Mouse (Mus musculus): ENCODE results near the gene B3galt6. TPM values are rescaled to one million over a fixed set of nuclear protein-coding genes. Genes with fewer than 3 reads are reported as not detected.

The B3galt6 gene
- polyA plus RNA-seq (2012; rRNA removed) = 2.4 TPM in 2 replicates

GRCm38 (mm10) chr4:155992241-155992905 is at the start of gene B3galt6, which contains the start of gene Sdf4:
TSS of gene B3galt6 (minus strand) at chr4:155992649.
TSS of gene Sdf4 (plus strand) at chr4:155992872.

DNA sequence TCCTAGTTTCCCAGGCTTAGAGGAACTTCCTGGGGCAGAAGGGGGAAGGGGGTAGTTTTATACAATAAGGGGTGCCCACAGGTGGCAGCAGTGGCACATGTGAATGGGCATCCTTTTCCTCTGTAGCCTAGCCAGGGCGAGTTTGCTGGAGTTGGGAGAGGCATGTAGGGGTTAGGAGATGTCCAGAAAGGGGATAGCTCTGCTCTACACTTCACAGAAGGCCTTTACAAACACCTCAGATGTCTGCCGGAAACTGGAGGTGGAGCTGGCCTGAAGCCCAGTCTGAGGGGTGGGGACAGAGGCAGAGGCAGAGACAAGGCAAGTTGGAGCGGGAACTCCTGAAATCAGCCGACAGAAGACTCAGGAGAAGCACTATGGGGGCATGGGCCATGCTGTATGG is 33.6 kb upstream of the B3galt6 start, which contains the start of gene Tnfrsf18:
Gene Tnfrsf18, plus strand, starts transcription at position 152 of the 400 bp plus-strand sequence.

GRCm38 (mm10) chr4:156013637-156014036 is 21.2 kb upstream of the B3galt6 start, which contains the start of gene Tnfrsf4:
TSS of gene Tnfrsf4 (plus strand) at chr4:156013843.

GRCm38 (mm10) chr4:155962167-155962971 is 30.1 kb downstream of the B3galt6 start, which contains the start of gene C1qtnf12:
TSS of gene C1qtnf12 (plus strand) at chr4:155962318.

GRCm38 (mm10) chr4:155943534-155944249 is 48.8 kb downstream of the B3galt6 start, which contains the start of gene Ube2j2:
TSS of gene Ube2j2 (plus strand) at chr4:155943831.

Other genes with a start within 250 kb of the B3galt6 start
- gene Atad3a, start 231.6 kb downstream of the B3galt6 start, polyA plus RNA-seq (2012; rRNA removed) = 41.4 and 52.8 TPM in 2 replicates
- gene Vwa1, start 218.0 kb downstream of the B3galt6 start, polyA plus RNA-seq (2012; rRNA removed) = 0.10 and 0.16 TPM in 2 replicates
- 0.55 and 0.60 TPM in 2 replicates for gene Tmem88b, start 206.8 kb downstream of the B3galt6 start, polyA plus RNA-seq (2012; rRNA removed)
- 0.06 and 0.08 TPM in 2 replicates for gene Ankrd65, start 202.2 kb downstream of the B3galt6 start, polyA plus RNA-seq (2012; rRNA removed)
- 50.2 and 58.8 TPM in 2 replicates for gene Mrpl20, start 189.8 kb downstream of the B3galt6 start, polyA plus RNA-seq (2012; rRNA removed)
- gene Ccnl2, start 180.2 kb downstream of the B3galt6 start, polyA plus RNA-seq (2012; rRNA removed) = 103 and 115 TPM in 2 replicates
- gene Aurkaip1, start 161.4 kb downstream of the B3galt6 start, polyA plus RNA-seq (2012; rRNA removed) = 67.1 and 69.6 TPM in 2 replicates
- 14.4 and 15.6 TPM in 2 replicates for gene Mxra8, start 153.0 kb downstream of the B3galt6 start, polyA plus RNA-seq (2012; rRNA removed)
- gene Dvl1, start 145.2 kb downstream of the B3galt6 start, polyA plus RNA-seq (2012; rRNA removed) = 25.7 and 28.6 TPM in 2 replicates
- gene Tas1r3, start 129.3 kb downstream of the B3galt6 start, polyA plus RNA-seq (2012; rRNA removed) = 0.14 and 0.15 TPM in 2 replicates
- 5.5 and 6.5 TPM in 2 replicates for gene Cptp, start 123.2 kb downstream of the B3galt6 start, polyA plus RNA-seq (2012; rRNA removed)
- 16.9 and 18.1 TPM in 2 replicates for gene Ints11, start 123.1 kb downstream of the B3galt6 start, polyA plus RNA-seq (2012; rRNA removed)
- gene Pusl1, start 100.9 kb downstream of the B3galt6 start, polyA plus RNA-seq (2012; rRNA removed) = 14.0 and 16.1 TPM in 2 replicates
- 5.1 and 6.3 TPM in 2 replicates for gene Acap3, start 100.8 kb downstream of the B3galt6 start, polyA plus RNA-seq (2012; rRNA removed)
- 32.2 and 32.3 TPM in 2 replicates for gene Ube2j2, start 48.8 kb downstream of the B3galt6 start, polyA plus RNA-seq (2012; rRNA removed)
- 22.6 and 24.1 TPM in 2 replicates for gene C1qtnf12, start 30.3 kb downstream of the B3galt6 start, polyA plus RNA-seq (2012; rRNA removed)
- gene Sdf4, start 223 bp upstream of the B3galt6 start, polyA plus RNA-seq (2012; rRNA removed) = 36.5 and 36.9 TPM in 2 replicates
- 0.71 and 1.2 TPM in 2 replicates for gene Tnfrsf4, start 21.2 kb upstream of the B3galt6 start, polyA plus RNA-seq (2012; rRNA removed)
- gene Tnfrsf18, start 33.5 kb upstream of the B3galt6 start, polyA plus RNA-seq (2012; rRNA removed) = 0.54 and 0.59 TPM in 2 replicates
- 0.67 and 0.83 TPM in 2 replicates for gene Ttll10, start 66.8 kb upstream of the B3galt6 start, polyA plus RNA-seq (2012; rRNA removed)
- 9.1 and 9.9 TPM in 2 replicates for gene 9430015G10Rik, start 117.3 kb upstream of the B3galt6 start, polyA plus RNA-seq (2012; rRNA removed)
- gene Rnf223, start 137.9 kb upstream of the B3galt6 start, polyA plus RNA-seq (2012; rRNA removed) = 0.14 and 0.21 TPM in 2 replicates
- 19.8 and 22.7 TPM in 2 replicates for gene Agrn, start 204.8 kb upstream of the B3galt6 start, polyA plus RNA-seq (2012; rRNA removed)
- gene Isg15, start 208.2 kb upstream of the B3galt6 start, polyA plus RNA-seq (2012; rRNA removed) = 100 and 213 TPM in 2 replicates
- 2.5 and 3.4 TPM in 2 replicates for gene AW011738, start 210.7 kb upstream of the B3galt6 start, polyA plus RNA-seq (2012; rRNA removed)
- 0.12 TPM in 2 replicates for gene Perm1, start 223.2 kb upstream of the B3galt6 start, polyA plus RNA-seq (2012; rRNA removed)
- 7.3 and 8.4 TPM in 2 replicates for gene Plekhn1, start 242.2 kb upstream of the B3galt6 start, polyA plus RNA-seq (2012; rRNA removed)
- 38.7 and 42.0 TPM in 2 replicates for gene Noc2l, start 243.4 kb upstream of the B3galt6 start, polyA plus RNA-seq (2012; rRNA removed)